Mouse (Mus musculus) spleen, postnatal 10 days (tissue): ENCODE measurements around the gene Sytl4.
A peak's percentile ranks its signal among the peaks of the same experiment; 100 is the strongest.

ENCODE experiments used
- DNase-seq, 2 experiments: peaks; one replicate each; pipeline ENCODE4 v3.0.0; 2021 to 2022; ENCODE audit warnings: low spot score in 2 of 2

Gene Sytl4

GRCm38 (mm10) chrX:133981231-133982002 lies at the start of gene Sytl4:
TSS of gene Sytl4 (minus strand) at chrX:133981812.
- peak in 1 of 2 experiments; percentile 9 for DNase-seq

- DNase-seq = no peak
These were observed 39.1 kb upstream of the Sytl4 start for GRCm38 (mm10) chrX:134020664-134021063.

- DNase-seq = peak; percentile 12 to 57
These were observed 37.4 kb upstream of the Sytl4 start for GRCm38 (mm10) chrX:134019005-134019404.

GRCm38 (mm10) chrX:133995866-133996265 lies 14.3 kb upstream of the Sytl4 start:
- no peak for DNase-seq

GRCm38 (mm10) chrX:133964615-133965014 lies 17.0 kb downstream of the Sytl4 start:
- no peak for DNase-seq

- no peak for DNase-seq
These were observed 21.0 kb downstream of the Sytl4 start for GRCm38 (mm10) chrX:133960617-133961016.

- DNase-seq = no peak
These were observed 27.0 kb downstream of the Sytl4 start for GRCm38 (mm10) chrX:133954661-133955060.

- peak in 1 of 2 experiments; percentile 37 for DNase-seq
These were observed 34.2 kb downstream of the Sytl4 start for GRCm38 (mm10) chrX:133947427-133947826.

- DNase-seq = no peak
These were observed 42.1 kb downstream of the Sytl4 start for GRCm38 (mm10) chrX:133939561-133939960.

- DNase-seq = no peak
These were observed 44.9 kb downstream of the Sytl4 start for GRCm38 (mm10) chrX:133936605-133937225.

GRCm38 (mm10) chrX:133931302-133932013 lies 50.2 kb downstream of the Sytl4 start:
- DNase-seq = peak in 1 of 2 experiments; percentile 21

GRCm38 (mm10) chrX:133926760-133927159 lies 54.9 kb downstream of the Sytl4 start:
- no peak for DNase-seq

- DNase-seq = no peak
These were observed 60.4 kb downstream of the Sytl4 start for GRCm38 (mm10) chrX:133921187-133921586.

GRCm38 (mm10) chrX:133914219-133914618 lies 67.4 kb downstream of the Sytl4 start:
- DNase-seq = no peak

GRCm38 (mm10) chrX:133913006-133913405 lies 68.6 kb downstream of the Sytl4 start:
- no peak for DNase-seq

GRCm38 (mm10) chrX:133911397-133912103 lies 70.1 kb downstream of the Sytl4 start:
- no peak for DNase-seq

GRCm38 (mm10) chrX:133908261-133908660 lies 73.4 kb downstream of the Sytl4 start, which contains the start of gene Srpx2:
TSS of gene Srpx2 (plus strand) at chrX:133908426.
- DNase-seq = no peak

GRCm38 (mm10) chrX:133898014-133898542 lies 83.5 kb downstream of the Sytl4 start, which contains the start of gene Tspan6:
TSS of gene Tspan6 (minus strand) at chrX:133898429.
- peak; percentile 24 to 68 for DNase-seq

GRCm38 (mm10) chrX:133888111-133888510 lies 93.5 kb downstream of the Sytl4 start:
- DNase-seq = no peak

- no peak for DNase-seq
These were observed 94.3 kb downstream of the Sytl4 start for GRCm38 (mm10) chrX:133887308-133887707.
